Mouse (Mus musculus): ENCODE measurements around the gene Dip2b.
A peak's percentile ranks its signal among the peaks of the same experiment; 100 is the strongest.

Gene Dip2b

DNA sequence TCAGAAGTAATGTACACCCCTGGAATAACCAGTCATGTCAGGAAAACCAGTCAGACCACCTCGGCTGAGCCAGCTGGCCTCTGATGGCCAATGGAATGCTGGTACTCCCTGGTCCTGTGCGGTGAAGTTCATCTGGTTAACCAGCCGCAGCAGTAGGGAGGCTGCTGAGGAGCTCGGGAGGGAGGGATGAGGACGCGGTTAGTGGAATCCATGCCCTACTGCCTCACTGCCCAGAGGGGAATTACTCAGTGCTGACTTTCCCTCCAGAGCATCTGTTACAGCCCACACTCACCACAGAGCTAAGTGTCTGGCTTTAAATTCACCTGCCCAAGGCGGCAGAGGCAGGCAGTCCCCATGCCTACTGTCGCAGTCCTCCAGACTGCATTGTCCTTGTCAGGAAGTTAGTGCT, 51.2 kb downstream of the Dip2b start:
- peak; percentile 26 for DNase-seq

DNA sequence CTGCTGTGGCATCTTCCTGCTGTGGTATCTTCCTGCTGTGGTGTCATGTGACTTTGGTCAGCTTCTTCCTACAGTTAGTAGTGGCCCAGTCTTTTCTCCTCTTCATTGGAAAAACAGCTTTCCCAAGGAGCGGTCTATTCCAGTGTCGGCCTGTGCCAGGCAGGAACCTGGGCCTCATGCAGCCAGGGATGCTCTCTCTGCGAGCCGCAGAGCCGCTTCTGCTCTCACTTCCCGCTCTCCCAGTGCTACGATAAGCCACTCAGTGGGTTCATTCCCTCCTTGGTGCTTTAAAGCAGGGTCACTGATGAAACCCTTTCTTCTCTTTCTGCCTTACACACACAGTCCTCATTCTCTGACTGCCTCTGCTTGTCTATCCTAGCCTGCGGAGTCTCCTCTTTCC, 53.4 kb downstream of the Dip2b start:
- DNase-seq = no peak

DNA sequence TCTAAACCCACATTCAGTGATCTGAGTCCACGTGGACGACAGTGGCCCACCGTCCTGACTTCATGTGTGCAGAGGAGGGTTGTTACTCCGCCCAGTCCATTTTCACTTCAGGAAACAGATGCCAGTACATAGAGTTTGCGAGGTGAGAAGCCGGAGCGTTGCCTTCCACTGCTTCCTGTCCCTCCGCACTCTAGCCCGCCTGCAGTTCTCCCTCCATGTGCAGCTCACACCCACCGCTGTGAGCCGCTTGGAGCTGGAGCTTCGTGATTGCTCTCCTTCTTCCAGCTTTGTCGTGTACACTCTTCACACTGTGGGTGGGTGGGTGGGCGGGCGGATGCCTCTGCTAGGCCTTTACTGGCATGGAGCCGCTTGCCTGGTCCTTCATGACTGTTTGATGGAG, 53.8 kb downstream of the Dip2b start:
- DNase-seq = no peak

DNA sequence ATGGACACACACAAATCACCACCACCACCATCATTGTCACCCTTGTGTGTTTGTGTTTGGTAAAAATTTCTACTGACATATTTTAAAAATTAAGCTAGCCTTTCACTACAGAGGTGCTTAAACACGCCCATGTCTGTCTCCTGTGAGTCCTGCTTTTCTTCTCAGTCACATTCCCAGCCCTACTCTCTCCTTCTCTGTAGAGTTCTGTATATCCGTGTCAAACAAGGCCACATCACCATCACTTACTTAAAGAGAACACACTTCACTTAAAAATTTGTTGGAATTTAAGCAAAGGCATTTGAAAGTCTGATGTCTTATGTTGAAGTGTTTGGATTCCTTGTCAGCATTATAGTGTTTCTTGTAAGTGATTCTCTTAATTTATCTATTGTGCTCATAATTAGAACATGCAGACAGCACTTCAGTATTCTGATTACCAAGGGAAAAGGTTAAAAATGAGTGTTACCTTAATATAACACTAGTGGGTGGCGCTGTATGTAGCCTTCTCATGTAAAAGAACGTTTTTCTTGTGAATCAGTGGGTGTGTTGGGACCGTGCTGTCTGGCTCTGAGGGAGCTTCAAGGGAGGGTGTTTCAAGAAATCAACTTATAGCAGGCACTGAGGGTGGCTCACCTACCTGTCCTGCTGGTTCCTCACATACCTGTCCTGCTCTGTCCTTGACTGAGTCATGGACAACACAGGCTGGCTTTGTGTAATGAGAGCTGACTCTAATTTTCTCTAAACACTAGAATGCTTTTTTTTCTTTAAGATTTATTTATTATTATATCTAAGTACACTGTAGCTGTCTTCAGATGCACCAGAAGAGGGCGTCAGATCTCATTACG, 58.3 kb downstream of the Dip2b start:
- no peak for DNase-seq

DNA sequence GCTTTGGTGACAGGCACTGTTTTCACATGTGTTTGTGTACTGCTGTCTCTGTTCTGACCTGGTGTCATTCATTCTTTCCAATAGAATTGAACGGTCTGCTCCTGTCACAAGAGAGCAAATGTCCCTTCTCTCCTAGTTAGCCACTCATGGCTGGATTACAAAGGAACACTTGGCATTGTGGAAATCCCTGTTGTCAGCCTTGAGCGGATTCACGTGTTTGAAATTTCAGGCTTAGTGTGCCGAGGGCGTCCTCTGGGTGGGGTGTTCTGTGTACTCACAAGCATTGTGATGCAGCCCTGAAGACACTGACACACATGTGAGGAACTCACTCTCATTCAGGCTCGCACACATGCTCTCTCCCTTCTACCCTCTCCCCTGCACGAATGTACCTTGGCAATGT, 61.9 kb downstream of the Dip2b start:
- no peak for DNase-seq

DNA sequence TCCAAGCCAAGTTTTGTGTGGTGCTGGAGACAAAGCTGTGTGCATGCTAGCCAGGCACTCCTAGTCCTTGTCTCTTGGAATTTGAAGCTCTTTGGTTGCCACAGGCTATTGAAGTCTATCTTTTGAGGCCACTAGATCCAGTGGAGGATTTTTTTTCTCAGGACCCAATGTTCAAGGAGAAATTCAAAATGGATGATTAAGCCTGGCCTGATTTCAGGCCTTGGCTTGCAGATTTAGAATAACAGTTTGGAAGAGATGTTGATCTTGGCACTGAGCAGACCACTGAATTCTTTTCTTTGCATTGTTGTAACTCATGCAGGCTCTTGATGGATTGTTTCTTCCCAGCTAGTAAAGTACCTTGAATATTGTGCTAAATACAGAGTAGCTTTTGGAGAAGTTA, 62.7 kb downstream of the Dip2b start:
- DNase-seq = no peak

DNA sequence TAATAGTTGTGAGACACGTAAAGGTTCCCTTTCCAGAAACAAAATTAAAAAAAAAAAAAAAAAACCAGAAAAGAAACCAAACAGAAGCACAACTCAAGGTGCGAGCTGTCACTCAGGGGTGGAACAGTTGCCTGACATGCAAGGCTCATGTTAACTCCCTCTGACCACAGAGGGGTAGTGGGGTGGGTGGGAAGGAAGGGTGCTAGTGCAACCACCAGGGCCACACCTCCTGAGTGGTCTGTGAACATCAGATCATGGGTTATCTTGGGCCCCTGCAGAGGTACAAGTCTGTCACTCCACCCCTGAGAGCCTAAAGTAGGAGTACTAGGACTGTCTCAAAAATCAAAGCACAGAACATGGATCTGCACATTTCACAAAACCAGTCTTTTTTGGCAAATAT, 65.7 kb downstream of the Dip2b start:
- no peak for DNase-seq

DNA sequence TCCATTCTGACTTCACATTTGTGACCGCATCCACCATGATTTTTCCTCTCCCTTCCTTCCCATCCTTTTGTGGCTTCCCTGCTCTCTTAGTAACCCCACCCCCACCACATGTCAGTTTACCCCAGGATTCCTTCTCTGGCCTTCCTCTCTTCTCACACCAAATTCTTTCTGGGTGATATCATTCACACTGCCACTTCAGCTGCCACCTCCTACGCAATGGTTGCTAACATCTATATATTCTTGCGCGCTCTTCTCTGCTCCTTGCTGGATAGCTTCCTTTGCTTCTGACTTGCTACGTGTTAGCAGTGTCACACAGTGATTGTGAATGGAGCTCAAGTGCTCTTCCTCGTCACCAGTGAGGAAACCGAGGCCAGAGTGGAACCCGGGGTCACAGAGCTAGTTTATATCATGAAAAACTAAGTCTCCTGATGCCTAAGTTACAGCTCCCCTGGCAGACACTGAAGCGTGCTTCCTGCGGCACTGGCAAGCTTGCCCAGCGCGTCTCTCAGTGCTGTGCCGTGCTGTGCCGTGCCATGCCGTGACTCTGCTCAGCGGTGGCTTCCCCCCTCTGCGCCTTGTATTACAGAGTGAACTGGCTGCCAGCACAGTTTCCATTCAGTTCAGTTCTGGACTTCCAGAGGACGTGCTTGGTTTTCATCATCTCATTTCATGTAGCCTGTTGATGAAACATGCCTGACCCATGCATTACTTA, 69.8 kb downstream of the Dip2b start:
- no peak for DNase-seq

DNA sequence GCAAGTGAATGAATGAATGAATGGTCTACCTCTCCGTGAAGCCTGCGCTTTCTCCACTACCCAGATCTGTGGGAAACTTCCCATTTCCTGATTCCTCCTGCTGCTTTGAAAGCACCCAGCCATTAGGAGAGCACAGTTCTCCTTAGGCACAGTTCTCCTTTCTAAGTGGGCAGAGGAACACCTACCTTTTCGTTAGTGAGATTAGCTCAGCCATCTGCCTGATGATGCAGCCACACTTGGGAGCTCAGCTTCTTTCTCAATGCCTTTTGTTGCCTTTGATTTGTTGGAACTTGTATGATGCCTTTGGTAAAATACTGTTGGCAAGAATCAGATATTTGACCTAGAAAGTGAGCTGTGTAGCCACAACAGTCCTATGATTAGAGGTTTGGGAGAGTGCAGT, 71.5 kb downstream of the Dip2b start:
- no peak for DNase-seq

DNA sequence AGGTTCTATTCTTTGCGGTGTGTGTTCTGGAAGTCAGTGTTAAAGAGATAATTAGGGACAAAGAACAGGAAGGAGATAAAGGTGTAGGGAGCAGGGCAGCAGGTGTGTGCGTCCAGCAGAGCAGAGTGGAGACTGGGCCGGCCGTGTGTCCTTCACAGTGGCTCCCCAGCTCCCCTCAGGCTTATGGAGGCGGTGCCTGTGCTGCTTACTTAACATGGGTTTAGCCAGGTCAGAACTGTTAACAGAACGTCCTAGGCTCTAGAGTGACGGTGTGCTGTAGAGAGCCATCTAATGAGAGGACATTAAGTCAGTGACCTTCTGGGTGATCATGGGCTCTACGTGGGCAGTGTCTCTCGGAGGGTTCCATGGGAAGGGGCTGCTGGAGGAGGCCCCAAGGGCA, 73.4 kb downstream of the Dip2b start:
- DNase-seq = peak; percentile 41

DNA sequence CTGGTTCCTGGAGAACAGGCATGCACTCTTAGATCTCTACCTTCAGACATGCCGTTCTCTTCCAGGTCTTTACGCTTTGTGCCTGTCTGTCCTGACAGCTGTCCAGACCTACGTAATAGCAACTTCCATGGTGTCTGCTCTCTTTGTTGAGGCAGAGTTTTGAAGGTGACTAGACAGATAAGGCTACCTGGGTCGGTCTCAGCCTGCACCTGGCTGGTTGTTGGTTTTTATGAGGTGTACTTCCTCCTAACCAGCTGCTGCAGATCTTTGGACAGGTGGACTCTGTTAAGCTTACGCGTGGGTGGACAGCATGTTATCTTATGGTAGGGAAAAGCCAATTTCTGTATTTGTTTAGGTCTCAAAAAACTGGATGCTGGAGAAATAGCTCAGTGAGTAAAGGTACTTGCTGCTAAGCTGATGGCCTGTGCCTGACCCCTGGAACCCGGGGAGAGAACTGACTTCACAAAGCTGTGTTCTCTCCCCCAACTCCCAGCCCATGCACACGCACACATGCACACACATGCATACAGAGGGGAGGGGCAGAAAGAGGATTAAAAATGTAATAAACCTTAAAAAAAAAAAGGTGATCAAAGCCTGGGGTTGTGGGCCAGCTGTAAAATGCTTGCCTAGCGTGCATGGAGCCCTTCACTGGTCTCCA, 74.0 kb downstream of the Dip2b start:
- DNase-seq = peak; percentile 22

DNA sequence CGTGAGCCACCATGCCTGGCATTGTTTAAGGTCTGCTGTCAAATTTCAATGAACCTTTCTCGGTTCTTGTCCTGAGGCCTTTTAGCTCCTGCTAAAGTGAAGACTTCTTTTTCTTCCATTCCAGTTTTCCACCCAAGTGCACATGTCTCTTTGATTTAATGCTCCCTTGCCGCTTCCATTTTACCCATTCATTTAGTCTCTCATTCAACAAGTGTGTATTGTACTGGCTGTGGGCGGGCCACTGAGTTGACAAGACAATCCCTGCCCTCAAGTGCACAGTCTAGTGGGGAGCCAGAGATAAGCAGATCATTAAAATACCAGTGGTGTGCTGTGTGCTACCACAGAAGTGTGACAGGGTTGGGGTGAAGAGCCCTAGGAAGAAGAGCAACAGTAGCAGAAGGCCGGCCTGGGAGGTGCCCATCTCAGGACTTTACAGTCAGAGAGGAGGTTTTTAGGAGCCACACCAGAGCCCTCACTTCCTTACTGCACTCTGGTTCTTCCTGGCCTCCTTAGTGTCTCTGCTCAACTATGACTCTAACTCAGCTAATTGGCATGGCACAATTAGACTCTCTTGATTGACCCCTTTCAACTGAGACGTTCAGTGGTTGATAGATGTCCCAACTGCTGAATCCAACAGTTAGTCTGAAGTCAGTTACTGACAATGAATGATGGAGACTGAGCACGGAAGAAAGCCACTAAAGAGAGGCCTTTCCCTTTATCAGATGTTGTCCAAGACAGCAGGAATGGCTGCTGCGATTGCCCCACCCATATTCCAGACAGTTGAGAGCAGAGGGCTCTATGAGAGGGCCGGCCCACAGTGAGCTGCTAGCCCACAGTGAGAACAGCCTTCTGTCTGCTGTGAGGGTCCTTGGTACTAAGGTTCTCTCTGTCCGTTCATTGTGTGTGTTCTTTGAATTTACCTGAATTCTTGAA, 75.1 kb downstream of the Dip2b start:
- DNase-seq = no peak

DNA sequence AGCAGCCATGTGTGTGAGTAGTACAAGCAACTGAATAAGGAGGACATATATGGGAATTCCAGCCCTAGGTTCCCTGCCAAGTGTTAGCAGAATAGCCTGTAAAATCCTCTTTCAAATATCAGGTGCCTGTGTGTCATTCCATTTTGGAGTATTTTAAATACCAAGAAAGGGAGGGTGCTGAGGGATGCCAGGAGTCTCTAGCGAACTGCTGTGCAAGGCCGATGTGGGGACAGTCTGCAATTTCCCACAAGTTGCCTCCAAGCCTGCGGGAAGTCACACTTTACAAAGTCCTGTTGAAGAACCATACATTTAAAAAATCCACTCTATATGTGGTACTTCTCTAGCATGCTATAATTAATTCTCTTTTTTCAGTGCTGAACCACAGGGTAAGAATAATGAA, 77.0 kb downstream of the Dip2b start:
- DNase-seq = no peak

DNA sequence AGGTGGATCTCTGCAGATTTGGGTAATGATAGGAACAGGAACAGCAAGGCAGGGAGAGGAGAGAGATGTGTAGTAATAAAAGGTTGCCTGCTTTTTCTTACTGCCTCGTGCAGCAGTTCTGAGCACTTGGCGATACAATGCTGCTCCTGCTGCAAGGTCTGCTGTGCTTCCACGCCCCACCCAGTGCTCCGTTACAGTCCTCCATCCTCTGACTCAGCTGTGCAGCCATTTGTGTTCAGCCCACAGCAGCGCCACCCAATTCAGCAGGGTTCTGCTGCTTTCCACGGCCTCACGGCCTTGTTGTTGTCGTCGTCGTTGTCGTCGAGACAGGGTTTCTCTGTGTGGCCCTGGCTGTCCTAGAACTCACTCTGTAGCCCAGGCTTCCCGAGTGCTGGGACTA, 77.9 kb downstream of the Dip2b start:
- DNase-seq = no peak

DNA sequence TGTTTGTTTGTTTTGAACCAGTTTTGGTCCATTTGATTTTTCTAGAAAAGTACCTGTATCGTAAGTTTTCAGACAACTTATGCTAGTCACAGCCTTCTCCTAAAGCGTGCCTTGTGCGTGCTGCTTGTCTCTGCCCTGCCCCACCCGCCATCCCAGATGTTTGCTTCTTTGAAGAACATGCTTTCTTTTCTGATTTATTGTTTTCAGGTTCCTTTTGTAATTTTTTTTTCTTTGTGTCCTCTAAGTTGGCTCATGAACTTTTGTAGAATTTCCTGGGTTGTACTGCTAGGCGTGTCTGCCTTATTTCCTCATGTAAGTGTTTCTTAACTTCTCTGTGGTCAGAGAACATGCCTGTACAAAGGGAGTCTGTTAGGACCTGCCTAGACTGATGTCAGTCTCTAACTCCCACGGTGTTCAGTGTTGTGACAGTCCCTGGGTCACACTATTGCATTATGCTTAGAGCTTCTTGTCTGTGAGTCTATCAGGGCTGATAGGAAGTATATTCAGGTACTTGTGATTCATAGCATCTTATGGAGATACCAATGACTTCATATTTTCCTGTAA, 80.8 kb downstream of the Dip2b start:
- DNase-seq = peak; percentile 19

DNA sequence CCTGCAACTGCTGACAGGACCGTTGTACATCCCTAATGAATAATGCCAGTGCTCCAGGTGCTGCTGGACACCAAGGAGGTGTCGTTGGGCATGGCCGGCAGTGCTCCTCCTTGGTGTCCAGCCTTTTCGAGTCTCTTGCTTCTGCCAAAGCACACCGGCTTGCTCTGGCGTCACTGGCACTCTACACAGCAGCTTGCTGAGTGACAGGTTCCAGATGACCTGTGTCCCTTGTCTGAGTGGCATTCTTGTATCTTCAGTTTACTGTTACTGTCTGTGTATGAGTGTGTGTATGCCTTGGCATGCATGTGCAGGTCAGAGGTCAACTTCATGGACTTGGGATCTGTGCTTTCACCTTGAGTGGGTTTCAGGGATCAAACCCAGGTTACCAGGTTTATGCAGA, 83.0 kb downstream of the Dip2b start:
- no peak for DNase-seq

DNA sequence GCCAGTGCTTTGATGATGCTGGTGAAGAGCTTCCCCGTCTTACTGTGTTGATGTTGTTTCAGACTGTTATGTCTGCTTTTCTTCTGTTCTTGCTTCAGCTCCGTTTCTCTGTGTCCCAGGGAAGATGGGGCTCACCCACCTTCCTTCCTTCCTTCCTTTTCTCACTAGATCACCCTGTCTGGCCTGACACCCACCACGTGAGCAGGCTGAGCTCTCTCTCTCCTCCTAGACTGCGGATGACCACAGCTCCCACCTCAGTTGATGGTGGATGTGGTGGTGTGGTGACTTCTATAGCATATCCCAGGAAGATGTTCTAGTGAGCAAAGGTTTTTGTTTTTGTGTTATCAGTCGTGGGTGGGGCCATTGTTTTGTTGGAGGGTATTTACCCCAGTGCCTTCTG, 85.4 kb downstream of the Dip2b start:
- DNase-seq = no peak

DNA sequence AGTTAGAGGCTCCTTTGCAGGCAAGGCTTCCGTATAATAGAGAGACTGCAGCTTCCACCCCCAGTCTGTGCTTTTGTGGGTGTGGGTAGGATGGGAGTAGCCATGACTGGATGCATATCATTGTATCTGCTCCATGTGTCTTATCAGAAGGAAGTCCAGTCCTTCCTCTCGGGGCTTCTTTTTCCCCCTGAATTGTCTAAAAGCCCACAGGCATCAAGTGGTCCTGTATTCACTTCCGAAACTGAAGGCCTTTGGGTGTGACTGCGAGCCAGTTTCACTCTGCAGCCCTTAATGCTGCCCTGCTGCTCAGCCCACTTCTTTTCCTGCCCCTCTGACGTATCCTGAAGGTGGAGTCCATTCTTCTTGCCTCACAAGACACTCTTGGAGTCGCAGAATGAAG, 86.8 kb downstream of the Dip2b start:
- peak; percentile 16 for DNase-seq

DNA sequence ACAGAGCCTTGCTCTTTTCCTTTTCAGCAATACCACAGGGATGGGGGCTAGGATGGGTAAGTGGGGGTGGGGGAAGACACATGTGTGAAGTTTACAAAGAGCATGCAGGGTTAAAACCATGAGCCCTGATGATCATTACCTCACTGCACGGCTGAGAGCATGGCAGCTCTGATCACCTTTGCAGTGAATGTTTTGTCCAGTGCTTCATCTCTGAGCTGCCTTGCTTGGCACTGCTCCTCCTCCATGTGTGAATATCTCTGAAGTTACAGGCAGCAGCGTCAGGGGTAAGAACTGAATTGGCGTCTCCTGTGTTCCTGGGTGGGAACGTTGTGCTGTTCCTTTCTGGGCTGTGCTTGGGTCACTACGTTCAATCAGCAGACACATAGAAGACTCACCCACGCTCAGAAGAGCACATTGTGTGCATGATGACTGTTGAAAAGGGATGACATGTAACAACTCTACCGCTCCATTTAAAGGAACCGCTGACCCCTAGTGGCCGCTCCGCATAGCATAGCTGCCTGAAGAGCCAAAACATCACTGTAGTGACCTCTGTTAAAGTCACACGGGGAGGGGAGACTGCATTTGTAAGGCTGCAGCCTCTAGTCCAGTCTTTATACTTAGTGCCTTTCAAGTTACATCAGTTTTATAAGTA, 88.1 kb downstream of the Dip2b start:
- DNase-seq = peak; percentile 90

DNA sequence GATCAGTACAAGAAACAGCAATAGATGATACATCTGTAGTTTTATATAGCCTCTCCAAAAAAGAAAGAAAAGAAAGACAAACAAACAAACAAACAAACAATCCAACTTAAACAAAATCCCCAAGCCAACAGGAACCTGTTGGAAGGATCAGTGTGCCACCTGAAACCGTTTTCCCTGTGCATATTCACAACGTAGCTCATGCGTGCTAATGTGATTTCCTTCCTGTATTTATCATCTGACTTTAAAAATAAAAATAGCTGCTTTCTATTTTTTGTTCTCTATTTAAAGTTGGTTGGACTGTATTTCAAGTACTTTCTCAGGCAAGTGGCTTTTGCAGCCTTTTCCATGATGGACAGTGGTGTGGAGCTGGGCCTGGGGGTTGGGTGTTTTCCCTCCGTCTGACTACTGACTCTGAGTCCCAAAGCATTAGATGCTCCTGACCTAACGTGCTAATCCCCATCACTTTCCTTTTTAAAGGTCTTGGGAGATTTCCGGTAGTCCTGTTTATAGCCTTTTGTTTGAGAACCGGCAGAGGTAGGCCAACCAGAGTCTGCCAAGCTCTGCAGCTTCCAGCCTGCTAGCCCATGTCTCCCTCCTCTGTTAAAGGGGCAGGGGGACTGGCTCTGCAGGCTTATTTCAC, 90.8 kb downstream of the Dip2b start:
- DNase-seq = peak; percentile 36

DNA sequence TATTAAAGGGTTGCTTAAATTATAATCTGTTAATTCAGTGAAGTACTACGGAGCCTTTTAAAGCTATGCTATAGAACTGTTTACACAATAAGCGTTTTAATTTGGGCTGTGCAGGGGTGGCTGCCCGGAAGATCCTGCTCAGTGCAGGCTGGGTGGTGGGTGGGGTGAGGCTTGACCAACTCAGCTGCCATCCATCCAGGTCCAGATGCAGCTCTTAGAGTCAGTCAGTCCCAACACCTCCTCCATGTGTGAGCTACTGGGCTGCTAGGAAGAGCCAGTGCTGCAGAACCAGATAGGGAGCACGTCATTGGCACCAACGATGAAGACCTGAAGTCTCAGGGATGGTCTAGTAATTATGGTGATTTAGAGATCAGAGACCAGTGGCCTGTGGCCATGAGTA, 101.2 kb downstream of the Dip2b start:
- DNase-seq = no peak

DNA sequence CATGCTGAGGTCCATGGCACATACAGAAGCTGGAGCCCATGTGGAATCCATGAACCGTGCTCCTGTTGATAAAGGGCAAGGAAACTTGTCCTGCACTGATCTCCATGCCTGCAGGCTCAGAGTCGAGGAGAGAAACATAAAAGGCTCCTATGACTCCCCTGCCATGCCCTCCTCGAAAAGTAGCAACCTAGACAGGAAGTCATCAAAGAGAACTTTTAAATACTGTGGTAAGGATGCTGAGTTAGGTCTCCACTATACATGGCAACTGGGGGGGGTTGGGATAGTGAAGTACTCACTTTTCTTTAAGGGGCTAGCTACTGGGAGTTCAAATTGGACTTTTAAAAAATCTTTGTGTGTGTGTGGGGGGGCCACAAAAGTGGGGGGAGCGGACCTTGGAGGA, 102.0 kb downstream of the Dip2b start:
- no peak for DNase-seq
